Mouse (Mus musculus): ENCODE measurements around the gene Sycp1.

- TF ChIP-seq CTCF (IDR thresholded peaks at IDR 0.05; ENCODE audit: borderline replicate concordance, extremely low read depth, insufficient read depth, insufficient read length) (no peak), POLR2A (IDR thresholded peaks at IDR 0.05; ENCODE audit: borderline replicate concordance, extremely low read depth, insufficient read depth, insufficient read length, poor library complexity, severe bottlenecking) (no peak)
These were observed 19.2 kb upstream of the Sycp1 start for GRCm38 (mm10) chr3:102955143-102955542.

Data from brain, embryonic 14.5 days (tissue).